Mouse (Mus musculus): ENCODE measurements at regions not wholly inside any gene's neighbourhood (a gene's known extent, or its start where the extent isn't known, plus 50 kb on each side); places are given as distances from the start of the nearest gene placed in this dataset.
"Not testable (repeated sequence)": the region's sequence is repeated elsewhere in the genome, so short reads cannot be mapped to it uniquely, and the experiment has no call there.

- CTCF ChIA-PET: no interaction called here
Measured at GRCm38 (mm10) chr12:32122915-32123314, 61.8 kb upstream of the Prkar2b start.

GRCm38 (mm10) chr12:32122007-32122406, 60.9 kb upstream of the Prkar2b start:
- CTCF ChIA-PET, POLR2A ChIA-PET: not testable (repeated sequence)

More at GRCm38 (mm10) chr12:32122915-32123314, 61.8 kb upstream of the Prkar2b start:
- POLR2A ChIA-PET: no interaction called here

GRCm38 (mm10) chr12:32112691-32113090, 51.6 kb upstream of the Prkar2b start:
- ChIA-PET CTCF (no interaction called here), POLR2A (no interaction called here)

DNA sequence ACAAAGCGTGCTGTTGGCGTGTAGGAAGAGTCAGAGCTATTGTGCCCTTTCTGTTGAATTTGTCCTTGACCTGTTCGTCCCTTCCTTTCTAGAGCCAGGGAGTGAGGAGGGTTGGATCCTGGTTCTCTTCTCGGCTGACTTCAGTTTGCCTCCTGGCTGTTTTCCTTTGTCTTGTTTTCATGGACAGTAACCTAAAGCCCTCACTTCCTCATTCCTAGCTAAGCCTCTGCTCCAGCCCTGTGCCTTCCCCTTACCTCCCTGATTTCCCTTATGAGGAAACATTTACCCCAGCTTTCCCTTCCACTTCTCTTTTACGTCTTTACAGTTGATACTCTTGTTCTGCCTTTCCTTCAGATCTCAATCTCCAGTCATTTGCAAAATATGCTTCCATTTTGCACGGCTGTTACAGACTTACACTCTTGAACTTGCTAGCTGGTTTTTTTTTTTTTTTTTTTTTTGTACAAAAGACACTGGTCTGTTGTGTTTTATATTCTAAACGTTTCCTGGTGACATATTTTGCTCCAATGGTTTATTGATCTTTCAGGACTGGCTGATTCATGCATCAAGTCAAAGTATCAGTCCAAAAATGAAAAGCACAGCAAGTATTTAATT, 50.5 kb upstream of the Prkar2b start:
- CTCF ChIA-PET: no interaction called here
- POLR2A ChIA-PET: interaction anchor here in 3 of 4 experiments (0.6 to 1.3 kb wide), 6 partner anchors 35 to 754 kb away, joined by 3 to 6 read pairs (median 3); partner anchors contain the start of genes Hbp1 (in 1 of the 3) and Prkar2b (in 1 of the 3)

DNA sequence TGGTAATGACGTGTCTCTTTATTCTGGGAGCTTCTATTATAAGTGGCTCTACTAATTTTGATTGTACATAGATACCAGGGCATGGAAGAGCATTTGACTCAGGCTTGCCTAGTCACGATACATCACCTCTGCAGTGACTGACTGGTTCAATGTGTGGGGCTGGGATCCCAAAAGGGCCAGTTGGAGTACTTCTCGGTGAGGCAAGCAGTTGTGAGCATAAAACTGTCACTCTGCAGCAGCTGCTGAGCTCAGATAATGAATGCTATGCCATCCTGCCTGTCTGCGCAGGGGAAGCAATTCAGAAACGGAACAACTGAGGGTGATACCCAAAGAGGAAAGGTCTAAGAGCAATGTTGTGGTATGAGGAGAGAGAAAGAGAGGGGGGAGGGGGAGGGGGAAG, 49.8 kb upstream of the Prkar2b start:
- POLR2A ChIA-PET: interaction anchor here in 3 of 4 experiments (0.5 to 1.3 kb wide), 4 partner anchors 47 to 161 kb away, joined by 3 to 9 read pairs (median 3); partner anchors contain the start of genes Hbp1 (in 1 of the 3) and Prkar2b (in 1 of the 3)
- CTCF ChIA-PET: interaction anchor here in 1 of 4 experiments (0.7 kb wide), 1 partner anchor 1159 kb away, joined by 3 read pairs; no protein-coding TSS in a partner anchor
